Mouse (Mus musculus) left cerebral cortex, postnatal 14 days (tissue): Measurements from ENCODE around the gene Foxf1. TPM values are rescaled to one million over a fixed set of nuclear protein-coding genes. Genes with fewer than 3 reads are reported as not detected.

ENCODE experiments used
- DNase-seq, 2 experiments: peaks; one replicate each; pipeline ENCODE4 v3.0.0; 2021 to 2022; ENCODE audit warnings: low spot score in 2 of 2, mixed read lengths in 1 of 2
- intact Hi-C: fragments of 180-260 bp; cut with DNase I; formaldehyde crosslinking; loops from one replicate; pipeline ENCODE4 v1.15.1; 2025
- total RNA-seq, 2 experiments: library from RNA; stranded (reverse); gene quantifications; 2 replicates each; pipeline ENCODE4 v1.2.3; 2021

Gene Foxf1
- total RNA-seq, 2 experiments from 2014 or later, result 1.0 to 1.4 TPM

GRCm38 (mm10) chr8:121107668-121108656 is 23.8 kb downstream of the Foxf1 start, which contains the start of gene Mthfsd:
TSS of gene Mthfsd (minus strand) at chr8:121108392.
- peak; percentile 99 to 100 for DNase-seq
- intact Hi-C loops, result no loop called here

GRCm38 (mm10) chr8:121108657-121109056 is 24.5 kb downstream of the Foxf1 start:
- no peak for DNase-seq
- intact Hi-C loops, result no loop called here

GRCm38 (mm10) chr8:121111145-121111907 is 27.1 kb downstream of the Foxf1 start:
- DNase-seq, result no peak
- intact Hi-C loops, result no loop called here

- peak; percentile 94 to 97 for DNase-seq
- intact Hi-C loops, result loop anchor here (1.0 kb wide), 1 partner anchor 400 kb away; no protein-coding TSS in a partner anchor
Observed at GRCm38 (mm10) chr8:121113261-121113660, 29.1 kb downstream of the Foxf1 start.

- DNase-seq, result no peak
- intact Hi-C loops, result loop anchor here (5.0 kb wide), 1 partner anchor 33 kb away; the partner anchor contains the start of gene Foxf1
Observed at GRCm38 (mm10) chr8:121115136-121115535, 30.9 kb downstream of the Foxf1 start.

- intact Hi-C loops, result loop anchor here (5.0 kb wide), 1 partner anchor 34 kb away; the partner anchor contains the start of gene Foxf1
Observed at GRCm38 (mm10) chr8:121115948-121116347, 31.8 kb downstream of the Foxf1 start, which contains the start of gene Foxc2. TSS of gene Foxc2 (plus strand) at chr8:121116171.

GRCm38 (mm10) chr8:121116591-121117185 is 32.5 kb downstream of the Foxf1 start:
- intact Hi-C loops, result loop anchor here (5.0 kb wide), 1 partner anchor 34 kb away; the partner anchor contains the start of gene Foxf1
- DNase-seq, result no peak

More at GRCm38 (mm10) chr8:121115948-121116347, 31.8 kb downstream of the Foxf1 start, which contains the start of gene Foxc2:
- peak; percentile 66 to 70 for DNase-seq

GRCm38 (mm10) chr8:121117186-121117651 is 33.0 kb downstream of the Foxf1 start:
- intact Hi-C loops, result loop anchor here (5.0 kb wide), 1 partner anchor 35 kb away; the partner anchor contains the start of gene Foxf1
- no peak for DNase-seq

GRCm38 (mm10) chr8:121117906-121118305 is 33.7 kb downstream of the Foxf1 start:
- intact Hi-C loops, result loop anchor here (2.0 to 5.0 kb wide), 2 partner anchors 36 to 275 kb away; partner anchors contain the start of gene Foxf1
- no peak for DNase-seq

GRCm38 (mm10) chr8:121118634-121119420 is 34.6 kb downstream of the Foxf1 start:
- intact Hi-C loops, result loop anchor here (2.0 to 5.0 kb wide), 2 partner anchors 37 to 274 kb away; partner anchors contain the start of gene Foxf1

GRCm38 (mm10) chr8:121119635-121120455 is 35.7 kb downstream of the Foxf1 start:
- intact Hi-C loops, result loop anchor here (2.0 to 5.0 kb wide), 2 partner anchors 38 to 273 kb away; partner anchors contain the start of gene Foxf1

More at GRCm38 (mm10) chr8:121118634-121119420, 34.6 kb downstream of the Foxf1 start:
- no peak for DNase-seq

GRCm38 (mm10) chr8:121120456-121121419 is 36.6 kb downstream of the Foxf1 start:
- DNase-seq, result no peak
- intact Hi-C loops, result no loop called here

More at GRCm38 (mm10) chr8:121119635-121120455, 35.7 kb downstream of the Foxf1 start:
- no peak for DNase-seq

- no peak for DNase-seq
- intact Hi-C loops, result no loop called here
Observed at GRCm38 (mm10) chr8:121121704-121122103, 37.5 kb downstream of the Foxf1 start.

- DNase-seq, result no peak
- intact Hi-C loops, result no loop called here
Observed at GRCm38 (mm10) chr8:121122368-121122767, 38.2 kb downstream of the Foxf1 start.

- intact Hi-C loops, result no loop called here
- DNase-seq, result no peak
Observed at GRCm38 (mm10) chr8:121123113-121123512, 38.9 kb downstream of the Foxf1 start.
